Mouse (Mus musculus) adipocyte (in vitro differentiated cells): ENCODE measurements around the gene Fkbp3.
A peak's percentile ranks its signal among the peaks of the same experiment; 100 is the strongest.
"Not testable (repeated sequence)": the region's sequence is repeated elsewhere in the genome, so short reads cannot be mapped to it uniquely, and the experiment has no call there.

ENCODE experiments used
- DNase-seq: peaks from one replicate; pipeline ENCODE4 v3.0.0-alpha.2; 2016; ENCODE audit warnings: low spot score

Gene Fkbp3

DNA sequence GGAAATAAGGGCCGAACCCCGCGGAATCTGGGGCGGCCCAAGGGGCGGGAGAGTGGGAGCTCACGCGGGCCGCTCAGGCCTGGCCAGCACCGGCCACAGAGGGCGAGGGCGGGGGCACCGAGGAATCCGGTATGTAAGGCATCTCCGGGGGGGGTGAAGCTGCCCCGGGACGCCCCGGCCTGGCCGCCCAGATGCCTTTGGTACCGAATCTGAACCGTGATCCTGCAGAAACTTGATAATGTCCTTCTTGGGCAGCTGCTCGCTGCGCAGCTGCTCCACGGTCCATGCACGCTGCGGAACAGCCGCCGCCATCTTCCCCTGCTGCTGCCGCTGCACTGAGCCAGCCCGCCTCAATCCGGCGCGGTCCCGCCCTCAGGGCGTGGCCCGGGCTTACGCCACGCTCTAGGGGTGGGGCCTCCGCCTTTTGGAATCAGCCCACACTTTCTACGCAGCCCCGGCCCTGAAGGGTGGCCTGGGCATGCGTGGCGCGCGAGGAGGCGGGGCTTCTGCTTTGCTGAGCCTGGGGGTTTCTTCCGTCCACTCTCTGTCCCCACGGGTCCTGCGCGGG is at the start of gene Fkbp3:
Gene Fkbp3, minus strand, starts transcription at position 397 of the 568 bp plus-strand sequence.
- DNase-seq = peak; percentile 96

DNA sequence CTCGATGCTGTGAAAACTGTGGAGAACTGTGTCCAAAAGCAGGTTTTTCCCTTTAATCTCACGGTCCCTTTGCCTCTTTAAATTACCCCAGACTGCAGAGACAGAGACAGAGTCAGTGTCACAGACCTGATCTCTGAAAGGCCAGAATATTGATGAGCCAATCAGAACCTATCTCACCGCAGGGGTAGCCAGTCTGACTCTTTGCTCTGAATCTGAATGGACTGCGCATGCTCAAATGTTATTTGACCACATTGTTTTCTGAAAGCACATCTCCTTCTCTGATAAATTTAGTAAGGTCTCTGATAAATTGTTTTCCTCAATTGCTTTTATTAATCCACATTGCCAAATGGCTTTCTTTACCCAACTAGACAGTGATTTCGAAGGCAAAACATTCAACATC is 45.6 kb upstream of the Fkbp3 start:
- no peak for DNase-seq

DNA sequence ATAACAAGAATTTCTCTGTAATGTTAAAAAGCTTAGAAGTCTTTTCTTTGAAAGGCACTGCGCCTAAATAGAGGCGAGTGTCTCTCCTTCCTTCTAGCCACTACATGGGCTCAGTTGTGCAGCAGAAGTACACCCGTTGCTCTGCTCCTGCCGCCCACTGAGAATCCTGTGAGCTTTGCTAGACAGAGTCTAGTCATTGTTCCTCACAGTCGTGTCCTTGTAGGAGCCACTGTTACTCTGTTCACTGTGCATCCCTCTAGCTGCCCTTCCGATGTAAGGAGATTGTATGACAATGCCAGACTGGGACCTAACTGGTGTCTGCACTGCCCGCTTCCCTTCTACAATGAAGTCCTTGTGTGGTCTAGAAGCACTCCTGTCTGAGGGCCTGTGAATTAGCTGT is 45.2 kb upstream of the Fkbp3 start:
- DNase-seq = no peak

DNA sequence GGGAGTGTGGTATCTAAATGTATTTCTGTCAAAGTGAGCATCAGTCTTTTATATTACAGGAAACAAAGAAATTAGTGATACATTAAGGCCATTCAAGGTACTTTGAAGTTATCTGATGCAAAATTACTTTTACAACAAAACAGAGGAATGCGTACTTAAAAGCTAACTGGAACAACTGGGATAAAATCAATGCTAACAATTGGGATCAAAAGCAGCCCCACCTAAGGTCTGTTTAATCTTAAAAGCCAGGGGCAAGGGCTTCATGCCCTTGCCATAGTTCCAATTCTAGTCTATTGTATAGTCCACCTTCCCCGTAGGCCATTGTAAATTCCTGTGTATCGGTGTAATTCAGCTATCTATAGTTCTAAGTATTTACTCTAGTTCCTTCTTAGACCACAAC is 41.2 kb upstream of the Fkbp3 start:
- not testable (repeated sequence) for DNase-seq

DNA sequence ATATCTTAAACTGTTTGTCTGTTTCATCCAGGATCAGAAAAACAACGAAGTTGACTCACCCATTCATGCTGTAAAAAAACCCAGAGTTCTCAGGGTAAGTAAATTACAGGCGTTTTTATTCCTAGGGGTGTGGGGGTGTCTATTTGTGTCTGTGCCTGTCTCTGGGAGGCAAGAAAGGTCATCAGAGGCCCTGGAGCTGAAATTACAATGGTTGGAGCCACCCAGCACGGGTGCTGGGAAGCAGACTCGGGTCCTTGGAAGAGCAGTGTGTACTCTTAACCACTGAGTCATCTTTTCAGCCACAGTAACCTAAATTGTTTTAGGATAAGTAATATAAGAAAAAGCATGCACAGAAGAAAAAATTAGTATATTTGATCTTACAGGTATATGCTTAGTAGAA is 40.1 kb upstream of the Fkbp3 start:
- no peak for DNase-seq

DNA sequence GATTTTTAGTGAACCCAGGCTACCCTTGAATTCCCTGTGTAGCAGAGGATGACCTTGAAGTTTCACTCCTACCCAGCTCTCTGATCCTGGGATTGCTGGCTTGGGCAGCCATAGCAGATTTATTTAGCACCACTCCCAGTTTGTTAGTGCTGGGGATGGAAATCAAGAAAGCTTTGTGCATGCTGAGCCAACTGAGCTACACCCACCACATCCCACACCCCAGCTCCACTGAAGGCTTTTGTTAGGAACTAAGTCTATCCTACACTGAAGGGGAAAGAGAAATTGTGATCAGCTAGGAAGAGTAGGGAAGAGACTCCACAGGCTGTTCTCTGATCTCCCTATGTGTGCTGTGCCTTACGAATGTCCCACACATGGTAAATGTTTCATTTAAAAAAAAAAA is 39.0 kb upstream of the Fkbp3 start:
- no peak for DNase-seq

DNA sequence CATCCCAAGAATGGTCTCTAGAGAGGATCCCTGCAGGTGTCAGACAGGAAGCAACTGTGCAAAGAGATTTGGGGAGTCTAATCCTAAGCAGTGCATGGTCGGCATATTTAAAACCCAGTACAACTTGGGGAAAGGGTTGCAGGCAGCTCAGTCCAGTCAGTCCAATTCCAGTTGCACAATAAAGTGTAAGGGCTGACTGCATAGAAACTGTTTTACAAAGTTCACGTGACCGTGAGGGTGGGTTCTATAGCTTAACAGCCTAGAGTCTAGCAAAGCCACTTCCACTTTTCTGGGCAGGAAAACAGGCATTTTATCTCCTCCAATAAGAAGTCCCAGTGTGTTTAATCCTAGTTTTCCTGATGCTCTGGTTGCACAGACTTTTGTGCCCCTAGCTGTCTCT is 37.7 kb upstream of the Fkbp3 start:
- DNase-seq = no peak

DNA sequence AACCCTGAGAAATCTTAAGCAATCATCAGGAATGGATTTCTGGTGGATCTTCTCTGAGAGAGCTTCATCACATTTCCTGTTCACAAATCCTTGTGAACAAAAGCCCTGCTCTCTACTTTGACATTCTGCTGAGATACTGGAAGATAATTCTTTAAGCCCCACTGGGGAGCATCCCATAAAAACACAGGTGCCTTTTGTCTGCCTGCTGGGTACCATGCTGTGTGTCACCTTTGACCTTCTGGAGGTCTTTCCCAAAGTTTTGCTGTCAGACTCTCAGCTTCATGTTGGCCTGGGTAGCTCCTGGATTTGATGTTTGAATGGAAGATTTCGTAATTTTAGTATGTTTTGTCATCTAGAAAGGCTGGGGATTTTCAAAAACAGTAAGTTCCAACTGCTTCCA is 34.9 kb upstream of the Fkbp3 start:
- peak; percentile 10 for DNase-seq

DNA sequence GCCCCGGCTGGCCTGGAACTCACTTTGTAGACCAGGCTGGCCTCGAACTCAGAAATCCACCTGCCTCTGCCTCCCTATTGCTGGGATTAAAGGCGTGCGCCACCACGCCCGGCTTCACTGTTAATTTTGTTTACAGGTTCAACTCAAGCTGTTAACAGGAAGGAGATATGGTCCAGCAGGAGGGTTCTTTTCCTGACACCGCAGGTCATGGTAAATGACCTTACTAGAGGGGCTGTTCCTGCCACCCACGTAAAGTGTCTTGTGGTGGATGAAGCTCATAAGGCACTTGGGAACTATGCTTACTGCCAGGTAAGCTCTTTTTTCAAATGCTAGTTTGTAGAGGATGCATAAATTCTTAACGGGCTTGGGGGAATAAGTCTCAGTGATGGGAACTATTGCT is 3.1 kb upstream of the Fkbp3 start:
- no peak for DNase-seq

DNA sequence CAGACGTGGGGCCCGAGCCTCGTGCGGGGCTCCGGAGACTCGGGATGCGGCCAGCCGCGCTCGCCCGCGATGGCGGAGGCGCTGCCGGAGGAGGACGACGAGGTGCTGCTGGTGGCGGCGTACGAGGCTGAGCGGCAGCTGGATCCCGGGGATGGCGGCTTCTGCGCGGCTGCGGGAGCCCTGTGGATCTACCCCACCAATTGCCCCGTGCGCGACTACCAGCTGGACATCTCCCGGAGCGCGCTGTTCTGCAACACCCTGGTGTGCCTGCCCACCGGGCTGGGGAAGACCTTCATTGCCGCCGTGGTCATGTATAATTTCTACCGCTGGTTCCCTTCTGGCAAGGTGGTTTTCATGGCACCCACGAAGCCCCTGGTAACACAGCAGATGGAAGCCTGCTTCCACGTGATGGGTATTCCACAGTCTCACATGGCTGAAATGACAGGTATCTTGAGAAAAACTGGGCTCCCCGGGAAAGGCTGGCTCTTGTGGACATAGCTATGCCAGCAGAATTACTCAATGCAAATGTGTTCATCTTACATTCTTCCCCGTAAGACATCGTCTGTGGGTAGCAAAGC is 2.0 kb upstream of the Fkbp3 start:
- peak; percentile 20 for DNase-seq

DNA sequence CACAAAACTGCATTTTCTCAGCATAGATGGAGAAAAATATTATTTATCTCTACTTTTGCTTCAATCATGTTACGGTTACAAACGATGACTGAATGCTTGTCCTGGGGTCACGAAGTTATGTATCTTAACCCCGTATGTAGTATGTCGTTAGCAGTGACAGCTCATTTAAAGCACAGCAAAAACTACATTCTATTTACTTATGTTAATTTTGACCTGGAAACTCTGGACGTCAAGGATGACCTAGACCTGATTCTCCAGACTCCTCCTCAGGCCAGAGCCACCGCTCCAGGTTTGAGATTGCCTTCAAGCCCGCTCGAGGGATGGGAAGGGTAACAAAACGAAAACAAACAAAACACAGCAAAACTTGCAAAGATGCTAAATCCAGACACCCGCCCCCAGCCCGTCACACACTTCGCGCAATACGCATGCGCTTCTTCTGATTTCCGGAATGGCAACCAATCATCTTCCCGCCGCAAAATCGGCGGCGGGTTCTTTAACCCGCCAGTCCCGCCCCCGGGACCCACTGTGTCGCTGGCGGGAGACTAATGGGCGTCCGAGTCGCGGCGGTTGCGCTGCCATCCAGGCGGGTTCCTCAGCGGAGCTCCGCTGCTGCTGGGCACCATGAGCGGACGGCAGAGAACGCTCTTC is 1.4 kb upstream of the Fkbp3 start, which contains the start of gene Fancm:
Gene Fancm, plus strand, starts transcription at position 519 of the 648 bp plus-strand sequence.
- peak; percentile 95 for DNase-seq

DNA sequence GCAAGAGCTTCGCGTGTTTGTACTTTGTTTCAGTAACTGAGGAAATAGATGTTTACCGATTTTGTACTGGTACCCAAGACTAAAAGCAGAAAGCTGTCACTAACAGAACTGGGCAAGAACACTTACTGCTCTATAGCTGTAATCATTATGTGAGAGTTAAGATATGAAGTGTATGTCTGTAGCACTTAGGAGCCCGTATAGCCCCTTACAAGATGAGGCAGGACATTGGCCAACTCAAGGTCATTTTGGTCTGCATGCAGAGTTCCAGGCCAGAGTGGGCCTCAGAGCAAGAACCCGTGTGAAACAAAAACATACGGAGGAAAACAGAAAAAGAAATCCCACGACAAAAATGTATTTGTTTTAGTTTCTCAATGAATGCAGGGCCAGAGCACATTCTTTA is 844 bp upstream of the Fkbp3 start:
- peak; percentile 50 for DNase-seq

DNA sequence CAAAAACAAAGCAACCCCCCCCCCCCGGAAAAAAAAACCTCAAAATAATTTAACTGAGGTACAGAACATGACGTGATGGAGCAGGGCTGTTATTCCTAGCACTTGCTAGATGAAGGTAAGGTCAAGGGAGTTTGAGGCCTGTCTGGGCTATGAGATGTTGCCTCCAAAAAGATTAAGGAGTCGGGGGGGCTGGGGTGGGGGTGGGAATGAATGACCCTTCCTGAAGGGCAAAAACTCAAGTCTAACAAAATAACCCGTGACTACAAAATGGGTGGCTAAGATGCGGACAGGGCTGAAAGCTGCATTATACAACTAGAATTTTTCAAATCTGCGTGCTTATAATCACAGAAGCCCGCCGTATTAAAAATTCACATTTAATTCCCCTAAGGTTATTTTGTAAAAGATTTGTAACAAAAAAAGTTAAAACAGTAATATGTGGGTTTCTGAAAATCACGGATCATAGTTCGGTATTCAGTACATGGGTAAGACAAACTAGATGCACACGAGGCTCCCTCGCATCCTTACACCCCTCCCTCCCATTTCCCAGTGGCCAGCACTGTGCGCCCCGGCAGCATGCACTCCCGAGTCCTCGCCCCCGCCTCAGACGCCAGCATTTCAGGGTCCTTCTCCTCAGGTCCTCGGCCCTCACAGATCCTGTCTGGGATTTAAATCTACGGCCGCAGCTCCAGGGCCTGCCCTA is 746 bp downstream of the Fkbp3 start:
- no peak for DNase-seq

DNA sequence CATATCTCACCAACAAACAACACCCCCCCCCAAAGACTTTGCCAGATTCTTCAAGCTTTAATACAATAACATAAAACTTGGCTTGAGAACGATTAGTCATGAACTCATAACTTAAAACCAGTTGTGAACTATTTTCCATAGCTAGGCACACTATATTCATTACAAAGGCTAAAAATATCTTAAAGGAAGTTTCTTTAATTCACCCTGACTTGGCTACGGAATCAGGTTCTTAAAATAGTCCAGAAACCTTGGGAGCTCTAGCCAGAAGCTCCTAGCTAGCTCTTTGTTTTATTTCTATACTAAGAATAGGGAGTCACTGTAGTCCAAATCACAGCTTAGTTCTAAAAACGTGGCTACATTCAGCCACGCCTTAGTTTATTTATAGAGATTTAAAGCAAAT is 5.4 kb downstream of the Fkbp3 start:
- DNase-seq = peak; percentile 25

DNA sequence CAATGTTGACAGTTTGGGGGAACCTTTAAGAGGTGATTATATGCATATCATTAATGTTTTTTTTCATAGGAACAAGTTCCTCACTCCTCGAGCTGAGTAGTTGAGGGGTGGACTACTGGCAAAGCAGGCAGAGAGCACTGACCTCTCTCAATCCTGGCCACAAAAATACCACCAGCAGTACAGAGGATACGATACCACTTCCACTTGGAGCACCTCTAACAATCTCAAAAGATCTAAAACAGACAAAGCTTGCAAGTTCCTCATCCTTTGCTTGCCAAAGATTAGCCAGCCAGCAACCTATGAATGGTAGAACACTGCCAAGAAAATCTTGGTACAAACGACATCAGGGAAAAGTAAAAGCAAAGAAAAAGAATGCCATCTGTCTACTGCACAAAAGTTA is 7.6 kb downstream of the Fkbp3 start:
- DNase-seq = no peak

DNA sequence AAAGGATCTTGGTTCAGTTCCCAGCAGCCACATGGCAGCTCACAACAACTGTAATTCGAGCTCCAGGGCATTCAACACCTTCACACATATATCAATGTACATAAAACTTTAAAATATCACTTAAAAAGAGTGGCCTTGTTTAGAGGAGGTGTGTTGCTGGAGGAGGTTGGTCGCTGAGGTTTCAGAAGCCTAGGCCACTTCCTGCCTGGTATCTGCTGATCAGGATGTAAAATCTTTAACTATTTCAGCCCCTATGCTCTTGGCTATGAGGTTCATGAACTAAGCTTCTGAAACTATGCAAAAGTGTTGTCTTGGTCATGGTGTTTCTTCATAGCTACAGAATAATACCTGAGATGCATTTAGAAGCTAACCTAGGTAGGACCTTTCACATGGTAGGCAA is 8.6 kb downstream of the Fkbp3 start:
- DNase-seq = no peak

DNA sequence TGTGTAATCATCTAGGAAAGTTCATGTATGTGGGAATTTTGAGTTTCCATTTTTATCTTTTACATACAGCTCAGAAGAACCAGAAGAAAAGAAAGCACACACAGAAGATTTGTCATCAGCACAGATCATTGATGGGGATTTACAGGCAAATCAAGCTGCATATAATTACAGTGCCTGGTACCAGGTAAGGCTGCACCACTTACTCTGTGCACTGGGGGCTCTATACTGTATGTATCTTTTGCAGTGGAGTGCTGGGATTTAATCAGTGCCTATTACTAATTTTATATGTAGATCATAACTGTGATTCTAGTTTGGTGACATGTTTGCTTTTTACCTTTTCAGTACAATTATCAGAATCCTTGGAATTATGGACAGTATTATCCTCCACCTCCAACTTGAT is 12.7 kb downstream of the Fkbp3 start:
- DNase-seq = no peak

DNA sequence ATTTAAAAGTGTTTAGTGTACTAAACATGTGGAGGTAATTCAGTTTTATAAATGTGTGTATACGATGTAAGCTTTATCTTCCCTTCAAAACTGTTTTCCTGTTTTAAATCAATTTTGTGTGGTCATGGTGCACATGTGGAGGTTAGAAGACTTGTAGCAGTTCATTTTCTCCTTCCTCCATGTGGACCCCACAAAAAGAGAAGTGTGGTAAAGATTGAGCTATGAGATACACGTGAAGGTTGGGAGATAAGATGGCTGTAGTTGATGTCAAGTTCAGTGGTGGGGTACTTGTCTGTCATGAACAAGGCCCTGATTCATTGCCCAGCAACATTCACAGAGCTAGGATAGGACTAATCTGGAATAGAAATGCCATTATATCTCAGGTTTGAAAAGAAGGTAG is 15.6 kb downstream of the Fkbp3 start:
- no peak for DNase-seq

DNA sequence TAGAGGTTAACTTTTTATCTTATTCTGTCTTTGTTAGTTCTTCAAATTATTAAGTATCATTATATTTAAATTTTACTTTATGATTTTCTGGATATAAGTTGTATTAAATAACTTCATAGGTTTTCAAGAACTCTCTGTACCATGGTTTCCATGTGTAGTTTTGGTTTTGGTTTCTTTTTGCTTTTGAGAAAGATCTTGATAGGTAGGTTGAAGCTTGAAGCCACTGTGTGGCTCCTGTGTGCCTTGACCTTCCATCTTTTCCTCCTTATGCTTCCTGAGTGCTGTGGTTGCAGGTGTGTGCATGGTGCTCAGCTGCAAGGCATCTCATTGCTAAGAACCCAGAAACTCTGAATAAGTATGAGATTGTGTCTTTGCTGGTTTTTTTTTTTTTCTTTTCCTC is 25.0 kb downstream of the Fkbp3 start:
- no peak for DNase-seq

DNA sequence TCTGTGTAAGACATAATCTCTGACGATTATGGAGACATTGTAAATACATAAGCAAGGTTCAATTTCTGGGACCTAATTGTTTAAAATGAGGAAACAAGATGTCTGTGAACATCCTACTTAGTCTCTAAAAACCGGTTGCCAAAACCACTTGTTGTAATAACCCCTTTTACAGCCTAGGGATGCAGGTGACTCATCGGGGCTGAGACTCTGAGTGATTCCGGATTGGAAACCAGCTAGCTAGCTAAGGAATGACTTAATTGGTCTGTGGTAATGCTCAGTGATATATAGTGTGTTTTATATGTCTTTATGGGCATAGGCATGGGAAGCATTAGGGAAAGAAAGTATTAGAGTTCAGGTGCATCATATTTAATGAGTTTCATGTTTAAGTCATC is 36.3 kb downstream of the Fkbp3 start:
- peak; percentile 24 for DNase-seq

DNA sequence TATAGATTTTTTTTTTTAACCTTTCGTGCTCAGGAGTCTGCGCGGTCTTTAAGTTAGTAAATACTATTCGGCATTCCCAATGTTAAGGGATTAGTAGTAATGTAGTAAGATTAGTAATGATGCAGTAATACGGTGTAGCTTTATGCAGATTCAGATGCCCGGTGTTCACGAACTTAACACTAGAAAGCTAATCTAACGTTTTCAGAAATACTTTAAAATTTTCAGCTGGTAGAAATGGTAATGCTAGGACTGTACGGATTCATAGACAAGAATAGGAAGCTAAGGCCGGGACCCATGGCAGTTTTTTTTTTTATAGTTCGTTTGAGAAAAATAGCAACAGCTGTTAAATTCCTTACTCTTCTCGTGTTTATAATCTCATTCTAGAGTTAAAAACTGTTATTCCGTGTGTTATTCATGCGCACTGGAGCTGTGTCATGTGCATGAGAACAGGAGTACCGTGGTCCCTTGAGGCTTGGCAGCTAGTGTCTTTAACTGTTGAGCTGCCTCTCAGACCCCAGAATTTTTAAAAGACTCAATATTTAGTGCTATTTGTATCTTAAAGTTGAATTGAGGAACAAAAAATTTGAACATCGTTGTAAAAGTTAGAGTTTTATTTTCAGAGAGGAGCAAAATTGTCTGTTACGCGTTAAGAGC is 36.8 kb downstream of the Fkbp3 start:
- DNase-seq = peak; percentile 36

DNA sequence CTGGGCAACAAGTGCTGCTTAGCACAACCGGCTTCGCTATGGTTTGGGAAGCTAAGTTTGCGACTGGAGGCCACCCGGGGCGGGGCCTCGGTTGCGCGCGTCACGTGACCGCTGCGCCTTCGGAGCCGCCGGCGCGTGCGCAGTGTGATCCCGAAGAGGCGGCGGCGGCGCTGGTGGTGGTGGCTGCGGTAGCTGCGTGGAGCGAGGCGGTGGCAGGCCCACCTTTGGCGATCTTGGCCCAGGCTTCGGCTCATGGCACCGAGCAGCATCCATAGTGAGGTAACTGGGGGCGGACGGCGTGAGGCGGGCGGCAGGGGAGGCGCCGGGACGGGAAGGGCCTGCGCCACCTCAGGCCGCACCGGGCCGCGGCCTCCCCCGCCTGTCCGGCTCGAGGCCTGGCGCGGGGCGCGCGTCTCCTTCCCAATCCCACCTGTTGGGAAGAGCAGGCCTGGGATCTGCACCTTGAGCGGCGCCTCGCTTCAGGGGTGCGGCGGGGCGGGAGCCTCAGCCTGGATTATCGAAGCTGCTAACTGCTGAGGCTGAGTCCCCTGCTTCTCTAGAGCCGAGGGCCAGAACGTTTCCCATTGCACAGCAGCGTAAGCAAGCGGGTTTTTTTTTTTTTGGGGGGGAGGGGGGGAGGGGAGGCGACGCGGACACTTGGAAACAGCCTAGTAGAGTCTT is 37.5 kb downstream of the Fkbp3 start, which contains the start of gene Prpf39:
Gene Prpf39, plus strand, starts transcription at position 144 of the 681 bp plus-strand sequence.
- DNase-seq = peak; percentile 91
